Mouse (Mus musculus) midbrain, embryonic 14.5 days (tissue): ENCODE data around the gene Mbnl2. TPM values are rescaled to one million over a fixed set of nuclear protein-coding genes. Genes with fewer than 3 reads are reported as not detected.

Source experiments
- ATAC-seq: fragments of 200-750 bp; cut with Nextera tagmentation; 2 replicates; pipeline ENCODE4 v1.8.0; 2017; ENCODE audit warnings: moderate number of reproducible peaks, moderate library complexity; ENCODE audit not compliant: low FRiP score, low TSS enrichment
- DNase-seq: peaks from one replicate; pipeline ENCODE4 v3.0.0-alpha.2; 2015
- H3K27ac ChIP-seq: fragments of 300-500 bp; sonication (generic); replicated peaks from 2 replicates; pipeline ENCODE4 v1.5.1; 2014; ENCODE audit warnings: mild to moderate bottlenecking, low read depth, low read length, moderate library complexity
- H3K27me3 ChIP-seq: fragments of 300-500 bp; sonication (generic); 2 replicates; pipeline ENCODE4 v1.6.1; 2014; ENCODE audit warnings: low read length, control low read depth, mixed read lengths; ENCODE audit not compliant: control insufficient read depth, insufficient read depth
- H3K36me3 ChIP-seq: fragments of 300-500 bp; sonication (generic); 2 replicates; pipeline ENCODE4 v1.6.1; 2014; ENCODE audit warnings: low read length, control low read depth; ENCODE audit not compliant: control insufficient read depth, insufficient read depth
- H3K4me1 ChIP-seq: fragments of 300-500 bp; sonication (generic); 2 replicates; pipeline ENCODE4 v1.6.1; 2014; ENCODE audit warnings: mild to moderate bottlenecking, antibody characterized with exemption, low read length, control low read depth; ENCODE audit not compliant: control insufficient read depth, insufficient read depth
- H3K4me2 ChIP-seq: fragments of 300-500 bp; sonication (generic); 2 replicates; pipeline ENCODE4 v1.6.1; 2014; ENCODE audit warnings: mild to moderate bottlenecking, low read length, moderate library complexity
- H3K4me3 ChIP-seq: fragments of 300-500 bp; sonication (generic); replicated peaks from 2 replicates; pipeline ENCODE4 v1.5.1; 2014; ENCODE audit warnings: low read depth, low read length
- H3K9ac ChIP-seq: fragments of 300-500 bp; sonication (generic); replicated peaks from 2 replicates; pipeline ENCODE4 v1.6.1; 2014; ENCODE audit warnings: mild to moderate bottlenecking, low read length, moderate library complexity
- H3K9me3 ChIP-seq: fragments of 300-500 bp; sonication (generic); 2 replicates; pipeline ENCODE4 v1.6.1; 2016; ENCODE audit warnings: low read length, control low read depth, mixed read lengths; ENCODE audit not compliant: control insufficient read depth
- WGBS: fragments of 180-500 bp; shearing (Covaris S2); extraction: QIAGEN DNeasy Blood & Tissue Kit; methylation state at CpG from one replicate; pipeline ENCODE4 v1.1.7; 2014; 5-methylcytosine and 5-hydroxymethylcytosine counted together
- polyA plus RNA-seq: library from polyadenylated mRNA; unstranded; fragments of >200 nt; fragmentation: Nextera tagmentation; extraction: Ambion mirVana; gene quantifications from 2 replicates; pipeline ENCODE4 v1.2.1, GENCODE M21; 2014

Gene Mbnl2
- polyA plus RNA-seq, 1 experiment from 2014 or later: 22.5 TPM

GRCm38 (mm10) chr14:120399614-120400013 is 124.1 kb downstream of the Mbnl2 start:
- Histone ChIP-seq H3K4me1 (no peaks in the 10 kb centered on the region), H3K4me3 (no peak overlapping the region), H3K9me3 (no peaks in the 10 kb centered on the region), H3K27me3 (no peaks in the 10 kb centered on the region), H3K36me3 (0 out of 2 replicates have a peak, but pooled peaks cover 3% of the 10 kb centered on the region), H3K27ac (no peak overlapping the region), H3K4me2 (no peak overlapping the region), H3K9ac (no peak overlapping the region)
- ATAC-seq (no peak), DNase-seq (no peak)
- 92% methylated on average over 6 of the region's 6 CpGs for WGBS

DNA sequence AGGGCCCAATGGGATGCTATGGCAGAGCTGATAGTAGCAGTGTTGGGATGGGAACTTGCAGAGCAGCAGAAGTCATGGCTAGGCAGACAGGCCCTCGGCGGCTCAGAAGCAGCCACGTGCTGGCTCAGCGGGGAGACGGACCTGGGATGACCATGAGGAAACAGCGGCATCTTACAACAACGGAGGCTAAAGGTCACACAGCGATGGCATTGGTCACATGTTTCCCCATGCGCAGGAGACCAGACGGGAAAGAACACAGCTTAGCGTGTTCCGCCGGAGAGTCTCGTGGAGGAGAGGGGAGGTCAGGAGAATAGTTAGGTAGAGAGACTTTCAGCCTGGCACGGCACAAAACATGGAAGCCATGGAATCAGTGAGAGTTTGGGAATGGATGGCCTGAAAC is 125.7 kb downstream of the Mbnl2 start:
- no peaks in the 10 kb centered on the region for H3K27me3 ChIP-seq
- no peak overlapping the region for H3K4me2 ChIP-seq
- H3K9me3 ChIP-seq: no peaks in the 10 kb centered on the region
- no peaks in the 10 kb centered on the region for H3K4me1 ChIP-seq
- DNase-seq (no peak), ATAC-seq (no peak)
- no peak overlapping the region for H3K9ac ChIP-seq
- no peak overlapping the region for H3K27ac ChIP-seq
- WGBS: 93% methylated on average over 15 of the region's 15 CpGs
- no peak overlapping the region for H3K4me3 ChIP-seq
- H3K36me3 ChIP-seq: 0 out of 2 replicates have a peak, but pooled peaks cover 3% of the 10 kb centered on the region

DNA sequence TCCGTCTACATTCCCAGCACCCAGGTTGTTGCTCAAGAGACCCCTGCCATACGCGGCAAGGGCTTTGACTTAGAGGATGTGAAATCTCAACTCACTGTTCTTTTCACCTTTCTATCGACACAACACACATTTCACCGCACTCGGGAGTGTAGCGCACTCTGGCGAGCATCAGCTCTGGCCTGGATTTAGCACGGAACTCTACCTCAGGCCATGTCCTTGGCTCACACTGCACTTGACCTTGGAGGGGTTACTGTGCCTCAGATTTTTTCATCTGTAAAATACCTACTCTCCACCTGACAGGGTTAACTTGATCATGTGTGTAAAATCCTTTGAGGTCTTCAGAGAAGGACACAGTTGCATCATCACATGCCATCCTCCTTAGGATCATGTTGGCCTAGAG is 127.2 kb downstream of the Mbnl2 start:
- H3K27ac ChIP-seq: no peak overlapping the region
- no peak overlapping the region for H3K4me3 ChIP-seq
- H3K36me3 ChIP-seq: 0 out of 2 replicates have a peak, but pooled peaks cover 3% of the 10 kb centered on the region
- ATAC-seq (no peak), DNase-seq (no peak)
- no peaks in the 10 kb centered on the region for H3K4me1 ChIP-seq
- no peaks in the 10 kb centered on the region for H3K27me3 ChIP-seq
- no peaks in the 10 kb centered on the region for H3K9me3 ChIP-seq
- H3K4me2 ChIP-seq: no peak overlapping the region
- WGBS: 96% methylated on average over 9 of the region's 9 CpGs
- no peak overlapping the region for H3K9ac ChIP-seq

DNA sequence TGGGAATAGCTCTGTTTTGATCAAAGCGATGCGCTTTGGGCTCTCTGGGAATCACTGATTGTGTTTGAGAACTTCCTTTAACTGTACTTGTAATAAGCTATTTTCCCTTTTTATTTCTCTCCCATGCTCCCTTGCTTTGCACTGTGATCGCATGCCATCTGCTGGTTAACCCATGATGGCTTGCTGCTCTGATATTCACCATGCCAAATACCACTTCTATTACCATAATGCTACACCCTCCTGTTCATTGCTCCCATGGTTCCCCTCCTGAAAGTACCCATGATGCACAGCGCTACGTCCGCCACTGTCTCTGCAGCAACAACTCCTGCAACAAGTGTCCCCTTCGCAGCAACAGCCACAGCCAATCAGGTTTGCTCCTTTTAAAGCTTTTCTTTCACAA is 128.9 kb downstream of the Mbnl2 start:
- no peak for DNase-seq
- Histone ChIP-seq H3K27ac (no peak overlapping the region), H3K4me3 (no peak overlapping the region), H3K4me2 (no peak overlapping the region), H3K36me3 (0 out of 2 replicates have a peak, but pooled peaks cover 3% of the 10 kb centered on the region), H3K27me3 (no peaks in the 10 kb centered on the region), H3K9ac (no peak overlapping the region), H3K9me3 (no peaks in the 10 kb centered on the region), H3K4me1 (no peaks in the 10 kb centered on the region)
- 97% methylated on average over 7 of the region's 7 CpGs for WGBS
- ATAC-seq: no peak

DNA sequence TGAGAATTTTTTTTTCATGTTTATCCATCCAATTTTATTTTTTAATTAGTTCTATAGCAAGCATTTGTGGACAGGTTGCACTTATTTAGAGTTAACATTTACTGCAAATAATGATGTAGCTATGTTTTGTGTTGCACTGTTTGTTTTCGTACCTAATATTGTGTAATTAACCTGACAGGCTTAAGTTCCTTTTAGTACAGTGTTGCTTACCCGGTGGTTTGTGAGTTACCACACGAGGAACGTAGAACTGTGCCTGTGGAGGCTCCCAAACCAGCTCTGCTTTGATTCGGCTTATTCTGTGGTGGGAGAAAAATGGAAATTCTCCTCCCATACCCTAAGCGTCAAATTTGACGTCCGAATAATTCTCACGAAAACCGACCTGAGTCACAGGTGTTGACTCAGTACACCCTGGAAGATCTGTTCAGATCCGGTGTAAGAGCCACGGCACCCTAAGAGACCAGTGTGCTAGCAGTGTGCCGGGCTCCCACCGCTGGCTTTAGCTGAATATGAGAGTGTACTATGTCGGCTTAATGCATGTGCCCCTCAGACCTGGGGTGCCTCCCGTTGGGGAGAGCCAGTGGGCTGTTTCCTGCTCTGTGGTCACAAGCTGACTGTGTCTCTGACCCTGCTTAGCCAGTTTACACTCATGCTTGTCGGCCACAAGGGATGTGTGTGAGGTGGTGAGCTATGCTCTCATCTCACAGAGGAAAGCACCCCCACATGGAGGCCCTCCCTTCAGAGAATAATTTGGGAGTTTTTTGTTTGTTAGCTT is 129.5 kb downstream of the Mbnl2 start:
- H3K36me3 ChIP-seq: no peaks in the 10 kb centered on the region
- no peaks in the 10 kb centered on the region for H3K9me3 ChIP-seq
- DNase-seq (no peak), ATAC-seq (no peak)
- H3K27me3 ChIP-seq: no peaks in the 10 kb centered on the region
- H3K4me1 ChIP-seq: no peaks in the 10 kb centered on the region
- 91% methylated on average over 17 of the region's 17 CpGs for WGBS
- no peak overlapping the region for H3K9ac ChIP-seq
- H3K4me2 ChIP-seq: no peak overlapping the region
- no peak overlapping the region for H3K27ac ChIP-seq
- H3K4me3 ChIP-seq: no peak overlapping the region

DNA sequence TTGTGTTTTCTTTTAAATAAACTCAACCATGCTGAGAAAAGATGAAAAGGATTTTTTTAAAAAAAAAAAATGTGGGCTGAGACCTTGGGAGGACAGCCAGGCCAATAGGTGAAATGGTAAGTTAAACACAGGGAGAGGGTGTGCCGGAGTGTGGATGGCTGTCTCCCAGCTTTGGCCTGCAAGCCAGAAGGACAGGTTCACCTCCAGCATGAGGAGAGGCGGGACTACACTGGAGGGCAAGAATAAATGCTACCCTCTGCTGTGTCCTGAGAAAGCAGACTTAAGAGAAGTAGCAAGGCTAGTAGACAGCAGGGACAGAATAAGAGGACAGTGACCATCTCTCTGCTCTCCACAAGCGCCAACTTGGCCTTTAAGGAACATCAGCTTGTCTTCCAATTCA is 130.1 kb downstream of the Mbnl2 start:
- 93% methylated on average over 3 of the region's 3 CpGs for WGBS

GRCm38 (mm10) chr14:120406271-120406670 is 130.8 kb downstream of the Mbnl2 start:
- Histone ChIP-seq H3K4me3 (no peak overlapping the region), H3K27ac (no peak overlapping the region), H3K27me3 (no peaks in the 10 kb centered on the region), H3K9me3 (no peaks in the 10 kb centered on the region), H3K9ac (no peak overlapping the region), H3K4me1 (no peaks in the 10 kb centered on the region), H3K4me2 (no peak overlapping the region), H3K36me3 (no peaks in the 10 kb centered on the region)
- DNase-seq: no peak
- WGBS: 83% methylated on average over 6 of the region's 6 CpGs
- ATAC-seq: no peak

More for the DNA sequence above, 130.1 kb downstream of the Mbnl2 start:
- Histone ChIP-seq H3K4me1 (no peaks in the 10 kb centered on the region), H3K9me3 (no peaks in the 10 kb centered on the region), H3K27ac (no peak overlapping the region), H3K4me3 (no peak overlapping the region), H3K9ac (no peak overlapping the region), H3K4me2 (no peak overlapping the region), H3K27me3 (no peaks in the 10 kb centered on the region), H3K36me3 (no peaks in the 10 kb centered on the region)
- DNase-seq (no peak), ATAC-seq (no peak)

DNA sequence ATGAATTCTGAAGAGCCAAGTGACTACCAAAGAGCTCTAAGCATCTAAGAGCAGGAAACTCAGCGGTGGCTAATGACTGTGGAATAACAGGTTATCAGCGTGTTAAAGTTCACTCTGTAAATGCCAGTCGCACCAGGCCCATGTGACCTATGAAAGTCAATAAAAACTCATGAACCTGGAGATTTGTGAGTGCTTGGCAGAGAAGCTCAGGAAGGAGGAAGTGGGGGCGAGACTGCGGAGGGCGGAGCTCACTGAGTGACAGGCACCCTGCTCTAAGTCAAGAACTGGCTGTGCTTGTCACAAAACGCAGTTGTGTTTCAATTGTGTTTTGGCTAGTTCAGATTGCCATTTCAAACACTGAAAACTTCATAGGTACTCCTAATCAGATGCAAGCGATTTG is 131.4 kb downstream of the Mbnl2 start:
- 84% methylated on average over 8 of the region's 8 CpGs for WGBS
- DNase-seq (no peak), ATAC-seq (no peak)
- Histone ChIP-seq H3K4me3 (no peak overlapping the region), H3K4me1 (no peaks in the 10 kb centered on the region), H3K36me3 (no peaks in the 10 kb centered on the region), H3K4me2 (no peak overlapping the region), H3K27ac (no peak overlapping the region), H3K9ac (no peak overlapping the region), H3K27me3 (no peaks in the 10 kb centered on the region), H3K9me3 (no peaks in the 10 kb centered on the region)

DNA sequence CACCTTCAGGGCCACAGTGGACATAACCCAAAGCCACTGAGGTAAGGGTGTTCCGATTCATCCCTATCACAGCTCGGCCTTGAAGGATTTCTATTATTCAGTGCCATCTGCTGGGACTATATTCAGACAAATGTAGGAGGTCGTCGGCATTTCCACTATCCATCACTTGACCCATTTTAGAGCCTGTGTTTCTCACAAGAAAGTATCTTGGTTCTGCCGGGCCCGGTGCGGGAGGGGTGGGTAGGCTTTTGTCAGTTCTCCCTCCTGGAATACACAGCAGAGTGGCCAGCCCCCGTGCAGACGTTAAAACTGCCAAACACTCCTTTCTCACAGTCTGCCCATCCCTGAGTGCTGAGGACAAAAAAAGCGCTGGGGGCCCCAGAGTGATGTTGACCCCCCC is 134.4 kb downstream of the Mbnl2 start:
- DNase-seq (no peak), ATAC-seq (no peak)
- no peak overlapping the region for H3K4me3 ChIP-seq
- no peak overlapping the region for H3K27ac ChIP-seq
- no peak overlapping the region for H3K9ac ChIP-seq
- WGBS: 94% methylated on average over 10 of the region's 10 CpGs
- H3K36me3 ChIP-seq: no peaks in the 10 kb centered on the region
- H3K9me3 ChIP-seq: no peaks in the 10 kb centered on the region
- H3K27me3 ChIP-seq: no peaks in the 10 kb centered on the region
- H3K4me2 ChIP-seq: no peak overlapping the region
- H3K4me1 ChIP-seq: no peaks in the 10 kb centered on the region
